Mouse (Mus musculus) lung, adult 2 months (tissue): ENCODE measurements around the gene Doxl2. TPM values are rescaled to one million over a fixed set of nuclear protein-coding genes. Genes with fewer than 3 reads are reported as not detected.

ENCODE experiments used
- DNase-seq: peaks from one replicate; pipeline ENCODE4 v3.0.0; 2022
- H3K4me1 ChIP-seq: fragments of 200-500 bp; 2 replicates; pipeline ENCODE4 v1.6.1; 2011; ENCODE audit warnings: low read length; ENCODE audit not compliant: control insufficient read depth, insufficient read depth
- H3K4me3 ChIP-seq: fragments of 200-500 bp; replicated peaks from 2 replicates; pipeline ENCODE3; 2011; ENCODE audit warnings: low read depth, mild to moderate bottlenecking, control low read depth, low read length; ENCODE audit errors: extremely low read depth
- CTCF ChIP-seq: fragments of 200-500 bp; IDR thresholded peaks from 2 replicates; pipeline ENCODE4 v1.5.1; 2011; ENCODE audit warnings: mild to moderate bottlenecking, low read length, control low read depth; ENCODE audit not compliant: insufficient read depth
- POLR2A ChIP-seq: fragments of 200-500 bp; IDR thresholded peaks from 2 replicates; pipeline ENCODE4 v1.6.1; 2011; ENCODE audit warnings: low read depth, mild to moderate bottlenecking, control low read depth, low read length, borderline replicate concordance; ENCODE audit errors: extremely low read depth
- WGBS: fragments of 180-500 bp; shearing (Covaris S2); methylation state at CpG from one replicate; pipeline ENCODE4 v1.1.7; 2018; 5-methylcytosine and 5-hydroxymethylcytosine counted together
- polyA plus RNA-seq: library from polyadenylated mRNA; depleted of rRNA; stranded (reverse); fragments of >200 nt; gene quantifications from 2 replicates; pipeline ENCODE4 v1.2.3, GENCODE M21; 2012

Doxl2 gene
- polyA plus RNA-seq, 1 experiment = not detected

- H3K4me3 ChIP-seq = no peak overlapping the region
These were observed 33.8 kb downstream of the Doxl2 start for GRCm38 (mm10) chr6:49008420-49009160.

GRCm38 (mm10) chr6:49009161-49009555 lies 34.4 kb downstream of the Doxl2 start:
- Histone ChIP-seq H3K4me3 (no peak overlapping the region), H3K4me1 (no peaks in the 10 kb centered on the region)
- DNase-seq = no peak
- TF ChIP-seq CTCF = no peak
- TF ChIP-seq POLR2A = no peak
- 49% methylated on average over 7 of the region's 7 CpGs for WGBS

More at GRCm38 (mm10) chr6:49008420-49009160, 33.8 kb downstream of the Doxl2 start:
- TF ChIP-seq CTCF = 0 out of 2 replicates have a peak, but pooled peaks have one; percentile 2
- TF ChIP-seq POLR2A = no peak
- WGBS = 23% methylated on average over 13 of the region's 13 CpGs
- H3K4me1 ChIP-seq = no peaks in the 10 kb centered on the region
- DNase-seq = peak; percentile 8

- Histone ChIP-seq H3K4me1 (no peaks in the 10 kb centered on the region), H3K4me3 (no peak overlapping the region)
- 87% methylated on average over 1 of the region's 1 CpGs for WGBS
- no peak for DNase-seq
- no peak for TF ChIP-seq POLR2A
- no peak for TF ChIP-seq CTCF
These were observed 34.9 kb downstream of the Doxl2 start for GRCm38 (mm10) chr6:49009665-49010064.

GRCm38 (mm10) chr6:49011191-49011590 lies 36.4 kb downstream of the Doxl2 start:
- no peak for DNase-seq
- WGBS = 62% methylated on average over 5 of the region's 5 CpGs
- no peaks in the 10 kb centered on the region for H3K4me1 ChIP-seq
- TF ChIP-seq CTCF (no peak), POLR2A (no peak)
- H3K4me3 ChIP-seq = no peak overlapping the region

GRCm38 (mm10) chr6:49013023-49013422 lies 38.3 kb downstream of the Doxl2 start:
- 77% methylated on average over 4 of the region's 4 CpGs for WGBS
- no peak overlapping the region for H3K4me3 ChIP-seq
- no peak for DNase-seq

GRCm38 (mm10) chr6:49013458-49013857 lies 38.7 kb downstream of the Doxl2 start:
- WGBS = 79% methylated on average over 3 of the region's 3 CpGs
- no peak for DNase-seq
- H3K4me3 ChIP-seq = no peak overlapping the region
- TF ChIP-seq CTCF (no peak), POLR2A (no peak)
- peaks cover 2% of the 10 kb centered on the region; the same call in 1 of the 2 replicates for H3K4me1 ChIP-seq

More at GRCm38 (mm10) chr6:49013023-49013422, 38.3 kb downstream of the Doxl2 start:
- TF ChIP-seq POLR2A = no peak
- no peak for TF ChIP-seq CTCF
- H3K4me1 ChIP-seq = peaks cover 2% of the 10 kb centered on the region; the same call in 1 of the 2 replicates

- no peak for DNase-seq
- 23% methylated on average over 12 of the region's 12 CpGs for WGBS
- TF ChIP-seq CTCF (no peak), POLR2A (no peak)
- Histone ChIP-seq H3K4me3 (no peak overlapping the region), H3K4me1 (peaks cover 2% of the 10 kb centered on the region; the same call in 1 of the 2 replicates)
These were observed 42.4 kb downstream of the Doxl2 start for GRCm38 (mm10) chr6:49017150-49017549.

GRCm38 (mm10) chr6:49019341-49019740 lies 44.6 kb downstream of the Doxl2 start:
- 96% methylated on average over 1 of the region's 1 CpGs for WGBS

GRCm38 (mm10) chr6:49021141-49022012 lies 46.6 kb downstream of the Doxl2 start:
- Histone ChIP-seq H3K4me1 (peaks cover 2% of the 10 kb centered on the region; the same call in 1 of the 2 replicates), H3K4me3 (no peak overlapping the region)
- 65% methylated on average over 14 of the region's 14 CpGs for WGBS
- no peak for DNase-seq
- TF ChIP-seq CTCF = no peak

More at GRCm38 (mm10) chr6:49019341-49019740, 44.6 kb downstream of the Doxl2 start:
- Histone ChIP-seq H3K4me3 (no peak overlapping the region), H3K4me1 (peaks cover 2% of the 10 kb centered on the region; the same call in 1 of the 2 replicates)
- TF ChIP-seq CTCF = no peak
- TF ChIP-seq POLR2A = no peak
- no peak for DNase-seq
